Mouse (Mus musculus) urinary bladder, postnatal 14 days (tissue): Measurements from ENCODE around the gene Dok7.

Experiments used
- DNase-seq: peaks from one replicate; pipeline ENCODE4 v3.0.0; 2021; ENCODE audit warnings: low spot score

Dok7 gene

DNA sequence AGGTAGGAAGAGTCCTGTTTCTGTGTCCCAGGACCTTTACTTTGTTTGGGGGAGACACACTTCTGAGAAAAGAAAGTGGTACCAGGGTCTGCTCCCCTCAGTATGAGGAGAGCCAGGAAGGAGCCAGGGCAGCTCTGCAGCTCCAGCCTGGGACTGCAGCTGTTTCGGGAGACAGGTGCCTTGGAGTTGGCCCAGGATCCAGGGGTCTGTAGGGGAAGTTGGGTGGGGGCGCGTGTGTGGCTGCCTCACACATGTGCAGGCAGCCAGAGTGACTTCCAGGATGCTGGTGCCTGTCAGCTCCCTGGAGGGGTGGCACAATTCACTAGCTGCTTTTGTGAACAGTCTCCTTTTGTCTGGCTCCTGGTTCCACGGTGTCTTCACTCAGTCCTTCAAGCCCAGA lies 1.0 kb downstream of the Dok7 start:
- DNase-seq = no peak

- no peak for DNase-seq
These were observed 1.6 kb downstream of the Dok7 start for GRCm38 (mm10) chr5:35058216-35058615.

DNA sequence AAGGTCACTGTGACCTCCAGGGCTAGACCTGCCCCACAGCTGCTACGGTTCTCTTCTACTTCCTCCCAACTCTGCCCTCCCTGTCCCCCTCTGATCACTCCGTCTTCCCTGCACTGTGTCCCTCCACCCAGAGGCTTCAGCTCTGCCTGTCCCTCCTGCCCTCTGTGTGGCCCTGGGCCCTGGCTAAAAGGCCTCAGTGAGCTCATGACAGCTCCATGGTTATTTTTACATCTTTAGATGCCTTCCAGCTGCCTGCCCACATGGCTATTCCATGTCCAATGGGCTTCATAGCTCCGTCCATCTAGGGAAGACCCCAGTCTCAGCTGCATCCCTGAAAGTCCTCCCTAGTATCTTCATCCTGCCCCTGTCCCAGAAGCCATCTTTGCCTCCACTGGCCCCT lies 3.5 kb downstream of the Dok7 start:
- no peak for DNase-seq

DNA sequence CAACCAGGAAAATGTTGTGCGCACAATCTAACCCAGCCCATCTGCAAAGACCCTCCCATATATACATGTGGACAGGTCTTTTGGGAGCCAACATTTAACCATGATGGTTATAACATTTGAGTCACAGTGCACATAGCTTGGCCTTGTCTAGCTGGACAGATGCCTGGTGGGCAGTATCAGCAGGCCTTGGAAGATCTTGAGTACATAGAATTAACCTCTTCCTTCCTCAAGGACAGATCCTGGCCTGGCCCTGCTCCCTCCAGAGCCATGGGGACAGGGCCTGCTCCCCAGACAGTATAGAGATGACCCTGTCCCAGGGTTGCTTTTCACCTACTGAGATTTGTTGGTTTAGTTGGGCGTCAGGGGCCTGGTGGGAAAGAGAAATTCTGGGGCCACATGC lies 13.3 kb downstream of the Dok7 start:
- no peak for DNase-seq

DNA sequence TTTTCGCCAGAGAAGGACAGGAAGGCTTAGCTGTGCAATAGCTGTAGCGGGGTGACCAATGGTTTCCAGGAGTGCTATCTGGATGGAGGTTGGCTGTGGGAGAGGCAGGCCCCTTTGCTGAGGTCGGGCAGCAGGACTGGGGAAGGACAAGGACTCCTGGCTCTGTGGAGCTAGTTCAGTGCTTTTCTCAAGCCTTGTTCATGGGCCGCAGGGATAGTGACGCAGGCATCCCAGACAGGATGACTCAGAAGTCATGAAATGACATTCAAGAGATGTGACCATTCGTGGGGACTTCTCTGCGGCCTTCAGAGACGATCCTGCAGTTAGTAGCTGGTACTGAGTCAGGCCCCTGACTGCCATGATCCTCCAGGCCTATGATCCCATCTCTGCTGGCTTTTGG lies 13.7 kb downstream of the Dok7 start:
- DNase-seq = no peak

GRCm38 (mm10) chr5:35070953-35071352 lies 14.4 kb downstream of the Dok7 start:
- no peak for DNase-seq

DNA sequence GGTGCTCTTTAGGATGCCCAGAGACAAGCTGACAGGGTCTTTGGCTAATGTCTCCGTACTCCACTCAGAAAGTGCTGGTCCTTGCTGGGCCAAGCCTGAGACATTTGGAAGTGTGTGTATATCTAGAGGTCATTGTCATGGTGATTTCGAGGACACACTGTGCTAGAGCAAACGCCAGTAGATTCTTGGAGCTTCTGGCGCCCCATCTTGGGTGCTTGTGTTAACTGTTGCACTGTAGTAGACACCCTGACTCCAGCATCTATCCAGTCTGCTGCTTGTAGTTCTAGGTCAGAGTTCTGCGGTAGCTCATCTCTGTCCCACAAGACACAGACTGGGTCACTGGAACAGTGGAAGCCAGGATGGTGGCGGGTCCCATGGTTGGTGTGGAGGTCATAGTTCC lies 15.3 kb downstream of the Dok7 start:
- no peak for DNase-seq

GRCm38 (mm10) chr5:35073235-35073634 lies 16.7 kb downstream of the Dok7 start:
- DNase-seq = no peak

- peak; percentile 47 for DNase-seq
These were observed 17.4 kb downstream of the Dok7 start for GRCm38 (mm10) chr5:35073992-35074391.

DNA sequence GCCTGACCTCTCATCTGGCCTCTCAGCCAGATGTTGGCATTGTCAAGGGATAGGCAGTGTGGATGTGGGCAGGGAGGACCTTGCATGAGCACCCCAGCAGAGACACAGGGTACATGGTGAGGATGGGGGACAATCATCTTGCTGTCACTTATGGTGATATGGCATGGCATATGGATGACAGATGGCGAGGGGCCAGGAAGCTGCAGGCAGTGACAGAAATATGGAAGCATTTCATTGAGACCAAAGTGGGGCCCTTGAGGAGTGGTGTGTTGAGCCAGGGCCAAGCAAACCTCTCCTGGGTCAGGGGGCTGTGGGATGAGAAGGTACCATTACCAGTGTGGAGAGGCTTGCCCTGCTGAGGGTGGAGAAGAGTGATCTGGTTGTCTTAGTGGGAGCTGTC lies 19.8 kb downstream of the Dok7 start:
- DNase-seq = no peak

DNA sequence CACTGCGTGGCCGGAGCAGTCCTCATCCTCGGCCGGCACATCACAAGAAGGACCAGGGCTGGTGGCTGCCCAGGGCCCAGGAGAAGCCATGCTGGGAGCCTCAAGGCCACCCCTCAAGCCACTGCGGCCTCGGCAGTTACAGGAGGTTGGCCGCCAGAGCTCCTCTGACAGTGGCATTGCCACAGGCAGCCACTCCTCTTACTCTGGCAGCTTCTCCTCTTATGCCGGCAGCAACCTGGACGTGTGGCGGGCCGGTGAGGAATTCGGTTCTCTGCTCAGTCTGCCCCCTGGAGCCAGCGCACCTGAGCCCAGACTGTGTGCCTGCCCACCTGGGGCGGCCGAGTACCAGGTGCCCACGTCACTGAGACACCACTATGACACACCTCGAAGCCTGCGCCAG lies 22.5 kb downstream of the Dok7 start:
- no peak for DNase-seq

DNA sequence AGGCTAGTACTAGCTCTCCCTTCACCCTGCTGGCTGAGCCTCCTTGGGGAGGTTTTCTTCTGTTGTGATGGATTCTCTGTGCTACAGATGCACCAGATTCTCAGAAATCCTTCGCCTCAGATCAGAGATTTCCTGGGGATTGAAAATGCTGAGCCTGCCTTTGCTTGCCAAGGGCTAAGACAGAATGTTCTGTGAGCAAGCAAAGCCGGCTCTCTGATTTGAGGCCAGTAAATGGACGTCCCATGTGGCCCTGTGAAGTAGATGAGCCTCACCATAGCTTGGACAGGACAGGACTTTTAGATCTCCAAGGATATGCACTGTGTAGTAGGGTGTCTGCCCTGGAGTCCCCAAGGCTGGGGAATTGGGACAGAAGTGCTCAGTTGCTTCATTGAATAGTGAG lies 28.3 kb downstream of the Dok7 start:
- no peak for DNase-seq

DNA sequence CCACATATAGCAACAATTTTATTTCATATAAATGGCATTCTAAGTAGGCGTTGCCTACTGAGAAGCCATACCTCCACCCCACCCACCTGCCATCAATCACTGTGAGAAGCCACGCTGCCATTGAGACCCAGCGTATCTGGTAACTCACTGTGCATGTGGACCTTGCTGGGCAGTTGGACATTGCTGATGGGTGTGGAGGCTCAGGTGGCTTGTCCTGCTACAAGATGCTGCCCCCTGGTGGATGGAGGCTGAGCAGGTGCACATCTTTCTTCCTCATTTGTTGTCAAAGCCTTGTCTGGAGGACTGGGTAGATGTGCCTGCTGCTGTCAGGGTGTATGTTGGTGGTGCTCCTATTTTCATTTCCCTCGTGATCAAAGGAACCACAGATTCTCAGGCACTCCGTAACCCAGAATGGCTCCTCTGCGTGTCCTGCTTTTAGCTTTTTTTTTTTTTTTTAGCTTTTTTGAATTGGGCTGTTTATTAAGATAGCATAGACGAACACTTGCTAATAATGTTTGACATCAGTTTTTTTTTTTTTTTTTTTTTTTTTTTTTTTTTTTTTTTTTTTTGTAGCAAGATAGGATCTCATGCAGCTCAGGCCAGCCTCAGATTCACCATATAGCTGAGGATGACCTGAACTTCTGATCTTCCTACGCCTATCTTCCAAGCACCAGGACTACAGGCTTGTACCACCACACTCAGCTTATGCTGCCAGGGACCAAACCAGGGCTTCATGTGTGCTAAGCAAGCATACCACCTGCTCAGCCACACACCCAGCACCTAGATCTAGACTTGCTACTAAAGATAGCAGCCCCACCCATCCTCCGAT lies 32.4 kb downstream of the Dok7 start:
- DNase-seq = peak; percentile 79

GRCm38 (mm10) chr5:35089614-35089963 lies 33.0 kb downstream of the Dok7 start:
- DNase-seq = no peak

- DNase-seq = no peak
These were observed 35.1 kb downstream of the Dok7 start for GRCm38 (mm10) chr5:35091636-35092035.

DNA sequence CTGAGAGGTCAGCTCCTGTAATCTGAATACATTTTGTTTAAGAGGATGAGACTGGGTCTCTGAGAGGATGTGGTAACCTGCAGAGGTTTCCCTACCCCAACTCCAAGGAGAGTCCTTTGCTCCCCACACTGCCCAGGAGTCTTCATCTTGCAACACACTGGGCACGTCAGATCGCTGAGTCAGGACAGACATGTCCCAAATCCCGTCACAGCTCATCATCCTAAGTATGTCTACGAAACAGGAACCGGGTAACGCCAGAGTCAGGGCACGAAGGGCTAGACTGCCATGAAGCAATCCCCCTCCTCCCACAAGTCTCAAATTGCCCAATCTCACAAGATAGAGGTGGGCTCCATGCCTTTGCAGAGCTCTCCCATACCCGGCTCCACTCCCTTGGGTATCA lies 46.5 kb downstream of the Dok7 start:
- DNase-seq = no peak

- no peak for DNase-seq
These were observed 47.0 kb downstream of the Dok7 start for GRCm38 (mm10) chr5:35103528-35103927.

DNA sequence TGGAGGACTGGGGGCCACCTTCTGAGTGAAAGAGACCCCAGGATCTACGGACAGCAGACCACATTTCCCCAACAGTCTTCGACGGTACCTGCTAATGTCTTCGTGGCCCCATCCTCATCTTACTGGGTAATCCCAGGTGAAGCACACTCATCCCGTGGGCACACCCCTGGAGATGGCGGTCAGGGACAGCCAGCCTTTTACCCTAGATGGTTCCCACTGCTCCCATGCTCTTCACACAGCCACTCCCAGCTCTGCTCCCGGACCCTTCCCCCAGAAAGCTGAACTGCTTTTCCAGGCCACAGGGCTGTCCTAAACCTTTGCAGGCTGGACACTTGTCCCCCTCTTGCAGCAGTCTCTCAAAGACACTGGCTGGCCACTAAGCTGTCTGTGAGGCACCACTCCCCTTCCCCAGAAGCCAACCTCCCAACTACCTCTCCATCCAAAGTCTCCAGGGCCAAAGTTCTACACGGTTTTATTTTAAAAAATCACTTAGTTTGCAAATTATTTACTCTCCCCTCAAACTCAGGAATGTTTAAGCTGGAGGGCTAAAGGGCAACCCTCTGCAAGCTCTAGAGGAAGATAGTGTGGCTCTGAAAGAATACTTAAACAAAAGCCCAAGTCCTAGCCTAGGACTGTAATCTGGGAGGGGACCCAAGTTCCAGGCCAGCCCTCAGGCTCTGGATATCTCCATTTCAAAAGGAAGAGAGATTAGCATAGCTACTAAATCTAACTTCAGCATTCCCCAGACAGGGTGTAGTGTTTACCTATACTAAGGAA lies 47.8 kb downstream of the Dok7 start:
- DNase-seq = no peak

- peak; percentile 90 for DNase-seq
These were observed 48.7 kb downstream of the Dok7 start, which contains the start of gene Lrpap1 for GRCm38 (mm10) chr5:35104960-35105921. Gene Lrpap1, minus strand, starts transcription at chr5:35105766.

DNA sequence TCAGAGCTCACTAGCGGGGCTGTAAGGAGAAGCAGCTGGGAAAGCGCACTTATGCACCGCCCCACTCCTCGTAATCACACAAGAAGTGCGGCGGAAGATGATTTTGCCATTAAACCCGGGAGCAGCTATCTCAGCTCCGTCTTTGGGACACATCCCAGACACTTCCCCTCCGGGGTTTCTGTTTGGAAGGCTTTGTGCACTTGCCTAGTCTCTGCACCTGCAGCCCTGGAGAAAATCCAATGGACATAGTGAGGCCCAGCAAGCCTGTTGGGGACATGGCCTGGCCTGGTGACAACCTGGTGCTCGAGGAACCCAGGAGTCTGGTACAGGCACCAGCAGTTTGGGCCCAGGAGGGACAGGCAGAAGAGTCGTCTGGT lies 49.3 kb downstream of the Dok7 start:
- no peak for DNase-seq

GRCm38 (mm10) chr5:35112444-35112843 lies 55.9 kb downstream of the Dok7 start:
- DNase-seq = no peak

DNA sequence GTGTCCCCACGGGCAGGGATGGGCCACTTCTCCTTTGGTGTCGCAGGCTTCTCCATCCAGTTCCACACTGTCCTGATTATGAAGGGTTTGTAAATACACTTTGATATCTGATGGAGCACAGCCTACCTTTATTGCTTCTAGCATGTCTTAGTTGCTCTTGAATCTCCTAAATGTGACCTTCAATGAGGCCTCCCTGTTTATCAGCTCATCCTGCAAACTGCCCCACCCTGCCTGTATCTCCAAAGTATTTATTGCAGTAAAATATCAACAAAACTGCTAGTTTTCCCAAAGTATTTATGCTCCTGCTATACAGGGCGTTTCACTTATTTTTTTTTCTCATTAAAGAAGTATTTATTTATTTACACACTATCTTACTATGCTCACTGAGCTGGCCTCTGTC lies 59.4 kb downstream of the Dok7 start:
- no peak for DNase-seq
